Mouse (Mus musculus) hindbrain, embryonic 16.5 days (tissue): ENCODE data around the gene Gm20696. TPM values are rescaled to one million over a fixed set of nuclear protein-coding genes. Genes with fewer than 3 reads are reported as not detected.

Experiments
- ATAC-seq: fragments of 200-750 bp; cut with Nextera tagmentation; 2 replicates; pipeline ENCODE4 v1.8.0; 2017; ENCODE audit warnings: moderate TSS enrichment, moderate library complexity
- H3K27ac ChIP-seq: fragments of 300-500 bp; sonication (generic); 2 replicates; pipeline ENCODE4 v1.5.1; 2014; ENCODE audit warnings: low read depth, mild to moderate bottlenecking, control low read depth, low read length, moderate library complexity
- H3K27me3 ChIP-seq: fragments of 300-500 bp; sonication (generic); replicated peaks from 2 replicates; pipeline ENCODE4 v1.6.1; 2014; ENCODE audit warnings: low read length; ENCODE audit not compliant: control insufficient read depth, insufficient read depth
- H3K36me3 ChIP-seq: fragments of 300-500 bp; sonication (generic); 2 replicates; pipeline ENCODE4 v1.6.1; 2014; ENCODE audit warnings: mild to moderate bottlenecking, low read length, moderate library complexity, mixed read lengths; ENCODE audit not compliant: control insufficient read depth, insufficient read depth
- H3K4me1 ChIP-seq: fragments of 300-500 bp; sonication (generic); 2 replicates; pipeline ENCODE4 v1.6.1; 2014; ENCODE audit warnings: low read depth, low read length; ENCODE audit not compliant: control insufficient read depth, insufficient read depth
- H3K4me2 ChIP-seq: fragments of 300-500 bp; sonication (generic); 2 replicates; pipeline ENCODE4 v1.6.1; 2014; ENCODE audit warnings: mild to moderate bottlenecking, low read length, control low read depth, moderate library complexity
- H3K4me3 ChIP-seq: fragments of 300-500 bp; sonication (generic); 2 replicates; pipeline ENCODE4 v1.5.1; 2014; ENCODE audit warnings: mild to moderate bottlenecking, low read length, control low read depth, moderate library complexity
- H3K9ac ChIP-seq: fragments of 300-500 bp; sonication (generic); 2 replicates; pipeline ENCODE4 v1.6.1; 2014; ENCODE audit warnings: low read depth, mild to moderate bottlenecking, control low read depth, low read length, moderate library complexity
- H3K9me3 ChIP-seq: fragments of 300-500 bp; sonication (generic); 2 replicates; pipeline ENCODE4 v1.6.1; 2014; ENCODE audit warnings: mild to moderate bottlenecking, low read length, moderate library complexity; ENCODE audit not compliant: control insufficient read depth
- WGBS: fragments of 180-500 bp; shearing (Covaris S2); extraction: QIAGEN DNeasy Blood & Tissue Kit; methylation state at CpG from one replicate; pipeline ENCODE4 v1.1.7; 2014; 5-methylcytosine and 5-hydroxymethylcytosine counted together
- polyA plus RNA-seq: library from polyadenylated mRNA; unstranded; fragments of >200 nt; fragmentation: Nextera tagmentation; extraction: Ambion mirVana; gene quantifications from 2 replicates; pipeline ENCODE4 v1.2.1, GENCODE M21; 2015

The Gm20696 gene
- polyA plus RNA-seq, 1 experiment from 2014 or later, result 1.8 TPM

DNA sequence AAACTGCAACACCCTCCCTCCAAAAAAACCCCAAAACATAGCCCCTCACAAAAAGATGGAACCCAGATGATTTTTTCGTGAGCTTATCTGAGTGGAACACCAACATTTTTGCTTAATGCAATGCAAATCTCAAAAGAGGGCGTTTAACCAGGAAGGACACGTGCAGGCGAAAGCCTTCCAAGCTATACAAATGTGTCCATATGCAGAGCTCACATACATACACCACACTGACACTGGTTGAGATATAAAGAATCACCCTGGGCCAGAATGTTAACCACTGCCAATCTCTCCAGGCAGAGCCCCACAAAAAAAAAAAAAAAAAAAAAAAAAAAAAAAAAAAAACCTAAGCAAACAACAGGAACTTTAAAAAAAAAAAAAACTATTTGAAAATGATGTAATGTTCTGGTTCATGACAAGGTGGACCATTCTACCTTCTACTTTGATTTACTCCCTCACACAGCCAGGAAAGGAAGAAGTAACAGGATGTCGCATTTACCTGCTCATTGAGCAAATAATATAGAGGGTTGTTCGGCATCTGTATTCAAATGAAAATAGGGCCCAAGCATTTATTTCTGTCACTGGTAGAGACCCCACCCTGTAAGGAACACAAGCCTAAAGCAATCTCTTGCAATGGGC lies 262.7 kb downstream of the Gm20696 start:
- 85% methylated on average over 6 of the region's 6 CpGs for WGBS
- H3K4me3 ChIP-seq, result no peak overlapping the region
- no peaks in the 10 kb centered on the region for H3K36me3 ChIP-seq
- H3K4me2 ChIP-seq, result no peak overlapping the region
- ATAC-seq, result no peak
- H3K4me1 ChIP-seq, result no peaks in the 10 kb centered on the region
- H3K9me3 ChIP-seq, result no peaks in the 10 kb centered on the region
- no peak overlapping the region for H3K27ac ChIP-seq
- no peaks in the 10 kb centered on the region for H3K27me3 ChIP-seq
- H3K9ac ChIP-seq, result no peak overlapping the region

DNA sequence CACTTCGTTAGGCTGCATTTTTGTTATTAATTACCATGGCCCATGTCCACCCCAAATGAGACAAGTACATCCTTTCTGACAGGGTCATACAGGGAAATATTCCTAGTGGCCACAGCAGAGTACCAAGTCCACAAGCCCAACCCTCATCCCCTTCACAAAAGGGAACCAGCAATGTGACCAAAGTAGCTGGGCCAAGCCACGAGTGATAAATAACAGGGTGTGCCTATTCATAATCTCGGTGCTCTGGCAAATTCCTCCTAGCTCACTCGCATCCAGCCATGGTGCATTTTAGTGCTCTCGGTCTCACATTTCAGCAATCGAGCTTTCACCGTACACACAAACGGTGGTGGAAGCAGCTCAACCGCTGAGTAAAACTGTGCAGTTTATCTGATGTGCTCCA lies 263.7 kb downstream of the Gm20696 start:
- 78% methylated on average over 9 of the region's 9 CpGs for WGBS
- Histone ChIP-seq H3K4me1 (no peaks in the 10 kb centered on the region), H3K9me3 (no peaks in the 10 kb centered on the region), H3K27me3 (no peaks in the 10 kb centered on the region), H3K36me3 (no peaks in the 10 kb centered on the region), H3K9ac (no peak overlapping the region), H3K4me3 (no peak overlapping the region), H3K27ac (no peak overlapping the region), H3K4me2 (no peak overlapping the region)
- no peak for ATAC-seq

DNA sequence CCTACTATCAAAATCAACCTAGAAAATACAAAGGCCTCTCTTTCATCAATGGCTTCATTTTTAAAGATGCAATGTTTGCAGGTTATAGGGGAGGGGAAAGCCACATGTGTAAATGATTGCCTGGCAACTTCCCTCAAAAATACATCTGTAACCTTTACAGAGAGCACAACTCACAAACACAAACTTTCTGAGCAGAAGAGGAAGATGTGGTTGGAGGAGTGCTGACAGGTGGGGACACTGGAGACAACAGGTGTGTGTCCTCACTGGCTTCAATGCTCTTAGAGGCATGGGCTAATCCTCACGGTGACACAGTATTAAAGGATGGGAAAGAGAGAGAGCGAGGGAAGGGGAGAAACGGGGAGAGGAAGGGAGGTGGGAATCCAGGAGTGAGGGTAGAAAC lies 264.2 kb downstream of the Gm20696 start:
- Histone ChIP-seq H3K36me3 (no peaks in the 10 kb centered on the region), H3K4me1 (no peaks in the 10 kb centered on the region), H3K4me2 (no peak overlapping the region), H3K9me3 (no peaks in the 10 kb centered on the region), H3K27ac (no peak overlapping the region), H3K27me3 (no peaks in the 10 kb centered on the region), H3K4me3 (no peak overlapping the region), H3K9ac (no peak overlapping the region)
- WGBS, result 80% methylated on average over 3 of the region's 3 CpGs
- ATAC-seq, result no peak

DNA sequence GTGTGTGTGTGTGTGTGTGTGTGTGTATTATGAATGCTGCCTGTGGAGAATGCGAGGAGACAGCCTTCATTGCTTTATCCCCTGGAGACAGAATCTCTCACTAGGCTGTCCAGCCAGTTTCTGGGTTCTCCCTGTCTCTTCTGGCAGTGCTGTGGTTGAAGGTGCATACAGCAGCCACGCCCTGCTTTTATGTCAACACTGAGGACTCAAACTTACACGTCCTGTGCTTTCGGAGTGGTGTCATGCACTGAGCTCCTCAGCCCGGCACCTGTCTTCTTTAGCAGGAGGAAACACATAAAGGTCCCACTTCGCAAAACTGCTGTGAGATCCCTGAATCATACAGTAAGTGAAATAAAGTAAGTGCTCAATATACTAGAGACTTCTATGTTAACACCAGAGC lies 264.8 kb downstream of the Gm20696 start:
- no peak overlapping the region for H3K9ac ChIP-seq
- no peaks in the 10 kb centered on the region for H3K9me3 ChIP-seq
- no peaks in the 10 kb centered on the region for H3K4me1 ChIP-seq
- H3K27ac ChIP-seq, result no peak overlapping the region
- no peak for ATAC-seq
- 79% methylated on average over 6 of the region's 6 CpGs for WGBS
- H3K4me2 ChIP-seq, result no peak overlapping the region
- H3K36me3 ChIP-seq, result no peaks in the 10 kb centered on the region
- H3K4me3 ChIP-seq, result no peak overlapping the region
- H3K27me3 ChIP-seq, result no peaks in the 10 kb centered on the region

DNA sequence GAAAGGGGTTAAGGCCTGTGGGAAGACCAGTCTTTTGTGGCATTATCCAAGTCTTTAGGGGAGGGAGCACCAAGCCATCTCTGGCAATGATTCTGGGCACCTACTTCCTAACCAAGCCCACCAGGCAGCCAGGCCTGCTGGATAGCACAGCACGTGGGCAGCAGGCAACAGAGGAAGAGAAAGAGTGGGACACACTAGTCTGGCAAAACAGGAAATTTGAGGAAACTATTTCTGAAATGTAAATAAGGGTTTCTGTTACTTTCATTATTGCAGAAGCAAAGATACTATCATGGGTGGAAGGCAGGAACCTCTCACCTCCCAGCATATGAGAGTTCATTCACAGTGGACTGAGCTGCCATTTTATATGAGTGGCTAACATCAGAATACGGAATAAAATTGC lies 265.4 kb downstream of the Gm20696 start:
- Histone ChIP-seq H3K27ac (no peak overlapping the region), H3K27me3 (no peaks in the 10 kb centered on the region), H3K36me3 (no peaks in the 10 kb centered on the region), H3K4me3 (no peak overlapping the region), H3K4me2 (no peak overlapping the region), H3K9ac (no peak overlapping the region), H3K9me3 (no peaks in the 10 kb centered on the region), H3K4me1 (no peaks in the 10 kb centered on the region)
- WGBS, result 46% methylated on average over 2 of the region's 2 CpGs
- no peak for ATAC-seq

DNA sequence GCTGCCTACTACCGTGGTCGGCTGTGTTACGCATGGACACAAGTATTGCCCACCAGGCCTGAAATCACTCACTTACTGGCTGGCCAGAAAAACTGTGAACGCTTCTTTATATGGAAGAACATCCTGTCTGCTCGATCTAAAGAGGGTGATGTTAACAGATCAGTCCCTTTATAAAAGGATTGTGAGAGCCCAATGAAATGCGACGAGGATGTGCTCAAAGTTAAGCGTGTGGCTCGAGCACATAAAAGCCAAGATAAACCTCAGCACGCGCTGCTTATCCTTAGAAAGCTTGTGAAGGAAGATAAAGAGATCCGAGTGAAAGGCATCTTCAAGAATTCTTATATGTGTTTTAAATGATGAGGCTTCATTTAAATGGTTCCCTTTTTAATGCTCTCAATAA lies 270.9 kb downstream of the Gm20696 start:
- Histone ChIP-seq H3K4me2 (no peak overlapping the region), H3K9ac (no peak overlapping the region), H3K27ac (no peak overlapping the region), H3K9me3 (no peaks in the 10 kb centered on the region), H3K36me3 (no peaks in the 10 kb centered on the region), H3K27me3 (no peaks in the 10 kb centered on the region), H3K4me1 (no peaks in the 10 kb centered on the region), H3K4me3 (no peak overlapping the region)
- no peak for ATAC-seq
- 61% methylated on average over 12 of the region's 12 CpGs for WGBS

DNA sequence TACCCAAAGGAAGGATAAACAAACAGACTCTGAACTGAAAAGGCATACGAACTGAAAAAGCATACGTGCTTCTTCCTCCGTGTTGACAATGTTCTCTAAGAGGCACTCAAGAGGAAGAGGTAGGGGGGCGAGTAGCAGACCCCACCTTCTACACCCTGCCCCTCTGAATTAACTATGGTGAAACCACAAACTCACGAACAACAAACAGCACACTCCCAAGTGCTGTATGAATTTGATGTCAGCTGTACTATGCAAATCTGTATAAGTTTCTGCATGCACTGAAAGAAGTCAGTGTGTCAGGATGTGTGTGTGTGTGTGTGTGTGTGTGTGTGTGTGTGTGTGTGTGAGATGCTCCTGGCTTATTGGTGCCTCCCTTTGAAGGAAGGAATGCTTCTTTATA lies 271.8 kb downstream of the Gm20696 start:
- H3K4me3 ChIP-seq, result no peak overlapping the region
- 62% methylated on average over 5 of the region's 5 CpGs for WGBS
- no peaks in the 10 kb centered on the region for H3K4me1 ChIP-seq
- no peak overlapping the region for H3K4me2 ChIP-seq
- no peak overlapping the region for H3K9ac ChIP-seq
- ATAC-seq, result no peak
- no peaks in the 10 kb centered on the region for H3K27me3 ChIP-seq
- no peaks in the 10 kb centered on the region for H3K9me3 ChIP-seq
- no peaks in the 10 kb centered on the region for H3K36me3 ChIP-seq
- no peak overlapping the region for H3K27ac ChIP-seq

DNA sequence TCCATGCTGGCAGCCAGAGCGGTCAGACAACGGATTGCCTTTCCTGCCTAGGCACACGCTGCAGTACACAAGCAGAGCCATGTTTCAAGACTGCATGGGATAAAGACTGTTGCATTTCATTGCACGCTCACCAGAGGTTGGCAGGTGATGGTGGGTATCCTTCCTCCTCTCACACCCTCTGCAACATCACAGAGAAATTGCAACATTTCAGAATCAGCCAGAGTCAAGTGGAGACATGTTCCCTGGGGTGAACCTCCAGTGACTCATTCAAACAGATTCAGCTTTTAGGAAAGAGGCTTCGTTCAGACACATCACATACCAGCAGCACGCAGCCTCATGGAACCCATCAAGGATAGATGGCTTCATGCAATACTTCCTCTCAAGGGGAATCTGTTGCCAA lies 274.1 kb downstream of the Gm20696 start:
- WGBS, result 90% methylated on average over 6 of the region's 6 CpGs
- H3K4me3 ChIP-seq, result no peak overlapping the region
- ATAC-seq, result no peak

DNA sequence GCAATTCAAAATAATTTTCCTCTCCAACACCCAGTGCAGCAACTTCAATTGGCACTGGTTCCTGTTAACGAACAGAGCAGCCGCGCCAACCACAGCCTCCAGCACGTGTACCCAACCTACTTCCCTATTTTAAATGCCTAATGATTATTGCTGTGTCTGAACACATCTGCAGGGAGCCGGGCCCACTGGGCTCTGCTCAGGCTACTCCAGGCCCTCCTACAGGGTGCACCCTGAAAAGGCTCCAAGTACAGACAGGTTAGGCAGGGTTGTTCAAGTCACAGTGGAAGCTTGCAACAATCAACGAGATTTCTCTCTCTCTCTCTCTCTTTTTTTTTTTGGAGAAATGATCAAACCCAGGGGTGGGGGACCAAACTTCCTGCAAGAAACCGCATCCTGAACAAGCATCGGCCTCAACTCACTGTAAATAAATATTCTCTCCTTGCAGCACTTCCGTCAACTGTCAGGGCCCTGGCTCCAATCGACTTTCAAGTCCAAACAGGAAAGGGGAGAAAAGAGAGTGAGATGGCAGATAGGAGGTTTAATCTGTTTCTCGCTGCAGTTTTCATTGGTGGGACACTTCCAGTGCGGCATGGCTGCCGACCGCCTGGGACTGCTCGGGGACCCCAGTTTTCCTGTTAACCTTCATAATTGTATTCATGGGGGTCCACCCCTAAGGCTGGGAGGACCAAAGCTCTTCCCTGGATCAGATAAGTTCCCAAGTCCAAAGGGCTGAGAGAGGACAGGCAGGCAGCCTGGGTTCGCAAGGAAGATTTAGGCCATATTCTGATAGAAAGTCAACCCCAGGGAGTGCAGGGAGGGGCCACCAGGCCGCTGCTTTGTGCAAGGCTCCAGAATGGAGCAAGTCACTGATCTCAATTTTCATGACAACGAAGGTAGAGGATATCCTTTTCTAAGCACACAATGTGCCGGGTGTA lies 277.6 kb downstream of the Gm20696 start:
- no peak overlapping the region for H3K4me3 ChIP-seq
- no peak for ATAC-seq
- no peak overlapping the region for H3K4me2 ChIP-seq
- no peak overlapping the region for H3K27ac ChIP-seq
- no peaks in the 10 kb centered on the region for H3K36me3 ChIP-seq
- 76% methylated on average over 19 of the region's 19 CpGs for WGBS
- H3K27me3 ChIP-seq, result no peaks in the 10 kb centered on the region
- H3K9ac ChIP-seq, result no peak overlapping the region
- H3K9me3 ChIP-seq, result no peaks in the 10 kb centered on the region
- H3K4me1 ChIP-seq, result no peaks in the 10 kb centered on the region

More for the DNA sequence above, 274.1 kb downstream of the Gm20696 start:
- Histone ChIP-seq H3K4me2 (no peak overlapping the region), H3K27me3 (no peaks in the 10 kb centered on the region), H3K9ac (no peak overlapping the region), H3K27ac (no peak overlapping the region), H3K4me1 (no peaks in the 10 kb centered on the region), H3K36me3 (no peaks in the 10 kb centered on the region), H3K9me3 (no peaks in the 10 kb centered on the region)
